Mouse (Mus musculus): ENCODE data around the gene Rapgef4. TPM values are rescaled to one million over a fixed set of nuclear protein-coding genes. Genes with fewer than 3 reads are reported as not detected.
"Not testable (repeated sequence)": the region's sequence is repeated elsewhere in the genome, so short reads cannot be mapped to it uniquely, and the experiment has no call there.

Rapgef4 gene
- polyA plus RNA-seq, 1 experiment: 11.3 TPM

- 88% methylated on average over 8 of the region's 8 CpGs for WGBS
- Histone ChIP-seq H3K27me3 (ENCODE audit: control insufficient read depth, insufficient read depth, low read length) (no peaks in the 10 kb centered on the region), H3K4me1 (ENCODE audit: control insufficient read depth, insufficient read depth, insufficient read length) (peaks cover 7% of the 10 kb centered on the region; the same call in 1 of the 2 replicates), H3K4me3 (ENCODE audit: extremely low read depth, insufficient read depth, insufficient read length) (no peak overlapping the region), H3K36me3 (ENCODE audit: control insufficient read depth, insufficient read depth, low read length) (no peaks in the 10 kb centered on the region), H3K27ac (ENCODE audit: insufficient read depth, low read length) (no peak overlapping the region)
- DNase-seq (ENCODE audit: low read depth in 1 of 2, low spot score in 2 of 2): no peak
- no peak for TF ChIP-seq CTCF (IDR thresholded peaks at IDR 0.05; ENCODE audit: extremely low read depth, insufficient read depth, insufficient read length, insufficient replicate concordance)
- TF ChIP-seq POLR2A (IDR thresholded peaks at IDR 0.05; ENCODE audit: low read depth, low read length): no peak
Observed at GRCm38 (mm10) chr2:72129612-72130311, 148.7 kb downstream of the Rapgef4 start.

- Histone ChIP-seq H3K36me3 (ENCODE audit: control insufficient read depth, insufficient read depth, low read length) (no peaks in the 10 kb centered on the region), H3K4me1 (ENCODE audit: control insufficient read depth, insufficient read depth, insufficient read length) (peaks cover 7% of the 10 kb centered on the region), H3K27ac (ENCODE audit: insufficient read depth, low read length) (no peak overlapping the region), H3K27me3 (ENCODE audit: control insufficient read depth, insufficient read depth, low read length) (no peaks in the 10 kb centered on the region), H3K4me3 (ENCODE audit: extremely low read depth, insufficient read depth, insufficient read length) (no peak overlapping the region)
- no peak for DNase-seq (ENCODE audit: low read depth in 1 of 2, low spot score in 2 of 2)
- no peak for TF ChIP-seq POLR2A (IDR thresholded peaks at IDR 0.05; ENCODE audit: low read depth, low read length)
- 94% methylated on average over 3 of the region's 3 CpGs for WGBS
Observed at GRCm38 (mm10) chr2:72132222-72132621, 151.2 kb downstream of the Rapgef4 start.

GRCm38 (mm10) chr2:72136045-72136444, 155.0 kb downstream of the Rapgef4 start:
- 71% methylated on average over 3 of the region's 3 CpGs for WGBS
- Histone ChIP-seq H3K27me3 (ENCODE audit: control insufficient read depth, insufficient read depth, low read length) (no peaks in the 10 kb centered on the region), H3K4me3 (ENCODE audit: extremely low read depth, insufficient read depth, insufficient read length) (no peak overlapping the region), H3K27ac (ENCODE audit: insufficient read depth, low read length) (no peak overlapping the region), H3K36me3 (ENCODE audit: control insufficient read depth, insufficient read depth, low read length) (no peaks in the 10 kb centered on the region), H3K4me1 (ENCODE audit: control insufficient read depth, insufficient read depth, insufficient read length) (peaks cover 17% of the 10 kb centered on the region)
- TF ChIP-seq CTCF (IDR thresholded peaks at IDR 0.05; ENCODE audit: extremely low read depth, insufficient read depth, insufficient read length, insufficient replicate concordance) (no peak), POLR2A (IDR thresholded peaks at IDR 0.05; ENCODE audit: low read depth, low read length) (no peak)
- DNase-seq (ENCODE audit: low read depth in 1 of 2, low spot score in 2 of 2): no peak

GRCm38 (mm10) chr2:72136486-72137264, 155.6 kb downstream of the Rapgef4 start:
- no peaks in the 10 kb centered on the region for H3K36me3 ChIP-seq (ENCODE audit: control insufficient read depth, insufficient read depth, low read length)
- 48% methylated on average over 9 of the region's 9 CpGs for WGBS
- DNase-seq (ENCODE audit: low read depth in 1 of 2, low spot score in 2 of 2): peak in 1 of 2 experiments; percentile 59
- TF ChIP-seq POLR2A (IDR thresholded peaks at IDR 0.05; ENCODE audit: low read depth, low read length): no peak
- no peak for TF ChIP-seq CTCF (IDR thresholded peaks at IDR 0.05; ENCODE audit: extremely low read depth, insufficient read depth, insufficient read length, insufficient replicate concordance)
- peaks cover 17% of the 10 kb centered on the region for H3K4me1 ChIP-seq (ENCODE audit: control insufficient read depth, insufficient read depth, insufficient read length)
- no peaks in the 10 kb centered on the region for H3K27me3 ChIP-seq (ENCODE audit: control insufficient read depth, insufficient read depth, low read length)
- peak overlapping the region; percentile 42; the same call in 1 of the 2 replicates for H3K4me3 ChIP-seq (ENCODE audit: extremely low read depth, insufficient read depth, insufficient read length)
- H3K27ac ChIP-seq (ENCODE audit: insufficient read depth, low read length): peak overlapping the region; percentile 83

- no peaks in the 10 kb centered on the region for H3K36me3 ChIP-seq (ENCODE audit: control insufficient read depth, insufficient read depth, low read length)
- TF ChIP-seq CTCF (IDR thresholded peaks at IDR 0.05; ENCODE audit: extremely low read depth, insufficient read depth, insufficient read length, insufficient replicate concordance) (no peak), POLR2A (IDR thresholded peaks at IDR 0.05; ENCODE audit: low read depth, low read length) (no peak)
- 55% methylated on average over 14 of the region's 14 CpGs for WGBS
- DNase-seq (ENCODE audit: low read depth in 1 of 2, low spot score in 2 of 2): peak in 1 of 2 experiments; percentile 50
- H3K27ac ChIP-seq (ENCODE audit: insufficient read depth, low read length): peak overlapping the region; percentile 70
- H3K27me3 ChIP-seq (ENCODE audit: control insufficient read depth, insufficient read depth, low read length): no peaks in the 10 kb centered on the region
- peaks cover 20% of the 10 kb centered on the region for H3K4me1 ChIP-seq (ENCODE audit: control insufficient read depth, insufficient read depth, insufficient read length)
- no peak overlapping the region for H3K4me3 ChIP-seq (ENCODE audit: extremely low read depth, insufficient read depth, insufficient read length)
Observed at GRCm38 (mm10) chr2:72139863-72140845, 159.1 kb downstream of the Rapgef4 start.

GRCm38 (mm10) chr2:72141091-72141490, 160.1 kb downstream of the Rapgef4 start:
- no peak for DNase-seq (ENCODE audit: low read depth in 1 of 2, low spot score in 2 of 2)
- H3K4me3 ChIP-seq (ENCODE audit: extremely low read depth, insufficient read depth, insufficient read length): no peak overlapping the region
- peaks cover 24% of the 10 kb centered on the region for H3K4me1 ChIP-seq (ENCODE audit: control insufficient read depth, insufficient read depth, insufficient read length)
- no peaks in the 10 kb centered on the region for H3K27me3 ChIP-seq (ENCODE audit: control insufficient read depth, insufficient read depth, low read length)
- H3K36me3 ChIP-seq (ENCODE audit: control insufficient read depth, insufficient read depth, low read length): no peaks in the 10 kb centered on the region
- TF ChIP-seq POLR2A (IDR thresholded peaks at IDR 0.05; ENCODE audit: low read depth, low read length) (no peak), CTCF (IDR thresholded peaks at IDR 0.05; ENCODE audit: extremely low read depth, insufficient read depth, insufficient read length, insufficient replicate concordance) (no peak)
- H3K27ac ChIP-seq (ENCODE audit: insufficient read depth, low read length): peak overlapping the region; percentile 70
- 68% methylated on average over 8 of the region's 8 CpGs for WGBS

- WGBS: 86% methylated on average over 4 of the region's 4 CpGs
- H3K27me3 ChIP-seq (ENCODE audit: control insufficient read depth, insufficient read depth, low read length); H3K4me3 ChIP-seq (ENCODE audit: extremely low read depth, insufficient read depth, insufficient read length); H3K36me3 ChIP-seq (ENCODE audit: control insufficient read depth, insufficient read depth, low read length); DNase-seq (ENCODE audit: low read depth in 1 of 2, low spot score in 2 of 2); H3K27ac ChIP-seq (ENCODE audit: insufficient read depth, low read length): not testable (repeated sequence)
- H3K4me1 ChIP-seq (ENCODE audit: control insufficient read depth, insufficient read depth, insufficient read length): peaks cover 18% of the 10 kb centered on the region; the same call in 1 of the 2 replicates
Observed at GRCm38 (mm10) chr2:72141732-72142131, 160.7 kb downstream of the Rapgef4 start.

Data from spleen, adult 2 months (tissue).